Mouse (Mus musculus): ENCODE data around the gene Gsg1l.
A peak's percentile ranks its signal among the peaks of the same experiment; 100 is the strongest.

Gene Gsg1l

DNA sequence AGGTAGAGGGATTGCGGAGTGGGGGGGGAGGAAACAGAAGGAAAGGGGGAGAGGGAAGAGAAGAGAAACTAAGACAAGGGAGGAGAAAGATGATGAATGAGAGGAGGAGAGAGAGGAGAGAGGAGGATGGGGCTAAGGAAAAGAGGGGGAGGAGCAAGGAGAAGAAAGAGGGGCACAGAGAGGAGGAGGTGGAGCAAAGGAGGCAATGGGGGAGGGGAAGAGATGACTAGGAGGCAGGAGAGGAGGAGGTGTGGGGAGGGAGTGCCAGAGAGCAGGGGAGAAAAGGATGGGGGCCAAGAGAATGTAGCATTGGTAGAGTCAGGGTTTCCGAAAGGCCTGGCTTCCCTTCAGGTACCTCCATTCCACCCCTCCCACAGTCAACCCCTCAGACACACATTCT lies 147.9 kb downstream of the Gsg1l start:
- no peak for DNase-seq (ENCODE audit: low spot score)

DNA sequence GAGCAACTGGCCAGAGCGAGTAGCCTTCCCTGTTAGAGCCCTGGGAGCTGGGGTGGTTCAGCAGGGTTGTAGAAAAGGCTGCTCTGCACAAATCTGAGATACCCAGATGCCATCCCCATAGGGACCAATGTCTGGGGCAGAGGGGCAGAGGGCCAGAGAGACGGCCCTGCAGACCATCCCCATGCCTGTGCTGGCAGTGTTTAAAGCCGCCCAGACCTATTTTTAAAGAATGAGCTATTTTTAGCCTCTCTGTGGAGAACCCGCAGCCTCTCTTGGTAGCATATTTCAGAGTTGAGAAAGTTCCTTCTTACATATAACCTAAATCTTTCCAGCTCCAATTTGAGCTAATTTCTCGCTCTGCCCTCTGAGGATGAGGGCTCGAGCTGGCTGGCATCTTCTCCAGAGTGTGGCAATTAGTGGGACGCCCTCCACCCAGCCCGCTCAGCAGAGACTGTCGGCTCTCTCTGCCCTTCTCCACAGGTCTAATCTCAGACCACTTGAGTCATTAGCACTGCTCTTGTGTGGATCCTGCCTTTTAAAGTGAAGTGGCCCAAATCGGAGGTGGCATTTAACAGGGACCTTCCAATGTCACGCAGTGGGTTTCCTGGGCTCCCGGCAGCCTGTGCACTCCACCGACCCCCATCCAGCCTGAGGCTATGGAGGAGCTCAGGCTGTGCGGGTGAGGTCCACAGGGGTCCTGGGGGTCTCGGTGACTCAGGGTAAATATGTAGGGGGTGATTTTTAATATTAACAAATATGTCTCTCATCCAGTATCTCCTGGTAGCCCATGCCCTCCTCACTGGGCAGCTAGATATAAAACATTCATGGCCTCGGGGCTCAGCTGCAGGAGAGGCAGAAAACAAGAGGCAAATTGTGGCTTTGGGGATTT lies 148.6 kb downstream of the Gsg1l start:
- no peak for DNase-seq (ENCODE audit: low spot score)

DNA sequence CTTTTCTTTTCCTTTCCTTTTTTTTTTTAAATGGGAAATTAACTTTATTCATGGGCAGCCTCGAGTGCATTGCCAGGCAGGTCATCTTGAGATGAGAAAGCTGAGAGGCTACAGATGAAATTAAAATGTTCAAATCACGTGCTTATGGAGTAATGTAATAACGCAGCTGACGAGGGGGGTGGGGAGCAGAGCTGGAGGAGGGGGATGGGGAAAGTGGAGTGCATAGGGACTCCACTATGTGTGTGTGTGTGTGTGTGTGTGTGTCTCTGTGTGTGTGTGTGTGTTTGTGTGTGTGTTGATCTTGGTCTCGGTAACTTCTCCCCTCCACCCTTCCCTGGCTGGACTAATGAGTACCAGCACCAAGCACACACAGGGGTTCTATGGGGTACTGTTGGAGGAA lies 150.6 kb downstream of the Gsg1l start:
- no peak for DNase-seq (ENCODE audit: low spot score)

DNA sequence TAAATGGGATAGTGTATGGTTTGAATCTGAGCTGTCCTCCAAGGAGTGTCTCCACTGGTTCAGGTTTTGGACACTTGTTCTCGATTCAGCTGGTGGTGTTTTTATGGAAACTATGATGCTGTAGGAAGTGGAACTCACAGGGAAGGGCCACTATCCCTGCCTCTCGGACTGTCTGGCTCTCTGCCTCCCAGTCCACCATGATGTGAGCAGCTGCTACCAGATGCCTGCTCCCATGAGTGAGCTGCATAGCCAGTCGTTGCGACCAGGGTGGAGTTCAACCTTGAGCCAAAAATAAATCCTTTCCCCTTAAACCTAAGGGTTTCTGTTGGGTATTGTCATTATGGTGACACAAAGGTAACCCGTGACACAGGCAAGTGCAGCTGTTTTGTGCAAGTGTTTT lies 158.2 kb downstream of the Gsg1l start:
- DNase-seq (ENCODE audit: low spot score) = no peak

DNA sequence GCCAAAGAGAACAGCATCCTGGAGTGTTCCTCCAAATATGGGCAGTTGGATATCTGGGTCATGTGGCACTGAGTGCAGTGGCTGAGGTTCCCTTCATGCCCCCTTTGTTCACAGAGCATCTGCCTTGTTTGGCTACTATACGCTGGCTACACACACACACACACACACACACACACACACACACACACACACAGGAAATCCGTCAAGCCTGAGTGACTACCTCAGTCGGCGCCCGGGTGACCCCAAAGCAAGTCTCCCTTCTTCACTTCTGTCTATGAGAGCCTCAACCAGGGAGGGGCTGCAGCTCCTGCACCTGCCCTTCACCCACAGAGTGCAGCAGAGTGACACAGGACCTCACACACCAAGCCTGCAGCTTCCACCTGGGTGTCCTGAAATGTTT lies 161.4 kb downstream of the Gsg1l start:
- DNase-seq (ENCODE audit: low spot score) = no peak

DNA sequence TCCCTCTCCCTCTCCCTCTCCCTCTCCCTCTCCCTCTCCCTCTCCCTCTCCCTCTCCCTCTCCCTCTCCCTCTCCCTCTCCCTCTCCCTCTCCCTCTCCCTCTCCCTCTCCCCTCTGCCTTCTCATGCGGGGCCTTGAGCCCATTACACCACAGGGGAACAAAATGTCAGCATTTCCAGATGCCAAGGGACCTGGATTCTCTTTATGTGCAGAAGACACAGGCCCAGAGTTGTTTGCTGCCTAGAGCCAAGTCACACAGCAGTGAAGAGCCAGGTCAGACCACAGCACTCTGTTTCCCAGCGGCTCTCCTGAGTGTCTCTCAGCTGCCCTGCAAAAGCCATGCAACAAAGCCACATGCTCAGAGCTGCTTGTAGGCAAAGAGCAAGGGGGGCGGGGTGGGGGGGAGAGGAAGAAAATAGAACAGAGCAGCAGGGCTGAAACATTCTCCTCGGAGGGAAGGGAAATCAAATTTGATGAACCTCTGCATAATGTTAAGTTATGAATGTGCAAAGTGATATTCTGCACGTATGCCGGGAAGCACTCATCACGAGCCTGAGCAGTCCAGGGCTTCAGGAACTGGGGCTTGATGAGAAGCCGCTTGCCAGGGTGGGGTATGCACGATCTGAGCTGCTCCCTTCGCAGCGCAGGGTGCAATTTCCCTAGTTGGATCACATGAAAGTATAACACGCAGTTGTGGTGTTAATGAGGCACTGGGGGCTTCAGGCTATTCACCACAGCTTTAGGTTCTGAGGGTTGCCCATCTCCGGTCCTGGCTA lies 181.6 kb downstream of the Gsg1l start:
- no peak for DNase-seq (ENCODE audit: low spot score)

DNA sequence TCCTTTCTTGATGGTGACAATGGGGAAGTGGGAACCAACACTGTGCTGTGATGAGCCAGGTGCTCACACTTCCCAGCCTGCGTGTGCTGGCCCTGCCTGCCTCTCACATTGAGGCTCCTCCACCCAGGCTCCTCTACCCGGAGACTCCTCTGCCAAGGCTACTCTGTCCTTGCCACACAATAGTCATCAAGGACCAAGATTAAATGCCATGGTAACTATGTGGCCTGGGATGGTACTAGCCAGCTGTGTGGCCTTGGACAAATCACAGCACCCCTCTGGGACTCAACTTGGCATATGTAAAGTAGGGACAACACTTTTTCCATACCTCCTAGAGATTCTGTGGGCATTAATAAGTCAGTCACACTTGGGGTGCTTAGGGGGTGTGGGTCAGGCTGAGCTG lies 182.3 kb downstream of the Gsg1l start:
- DNase-seq (ENCODE audit: low spot score) = no peak

DNA sequence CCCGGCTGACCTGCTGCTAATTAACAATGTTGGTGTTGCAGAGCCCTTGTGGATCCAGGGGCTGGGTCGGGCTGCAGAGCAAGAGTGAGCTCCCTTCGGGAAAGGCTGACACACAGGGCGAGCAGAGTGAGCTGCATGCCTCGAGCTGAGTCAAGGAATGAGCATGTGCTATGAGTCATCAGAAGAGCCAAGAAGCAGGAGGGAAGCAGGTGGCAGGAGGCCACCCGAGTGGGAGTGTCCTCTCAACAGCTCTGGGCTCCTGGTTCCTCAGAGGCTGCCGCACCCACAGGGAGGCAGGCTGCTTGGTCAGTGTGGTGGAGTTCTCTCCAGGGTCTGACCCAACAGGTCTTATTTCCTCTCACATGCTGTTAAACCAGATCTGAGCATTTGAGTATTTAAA lies 183.2 kb downstream of the Gsg1l start:
- no peak for DNase-seq (ENCODE audit: low spot score)

DNA sequence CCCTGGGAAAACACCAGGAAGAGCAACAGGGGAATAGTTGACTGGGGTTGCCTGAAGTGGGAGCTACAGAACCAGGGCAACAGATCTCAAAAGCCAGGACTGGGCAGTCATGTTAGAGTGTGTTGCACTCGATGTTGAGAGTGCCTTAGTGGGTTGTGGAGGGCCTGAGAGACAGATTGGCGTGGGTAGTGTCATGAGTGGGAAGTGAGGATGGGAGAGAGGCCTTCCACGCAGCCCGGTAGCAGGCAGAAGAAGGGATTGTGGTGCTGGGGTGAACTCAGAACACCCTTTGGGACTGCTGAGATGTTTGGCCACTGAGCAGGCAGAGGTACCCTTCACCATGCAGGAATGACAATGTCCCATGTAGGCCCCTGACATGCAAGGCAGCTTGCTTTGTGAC lies 185.2 kb downstream of the Gsg1l start:
- DNase-seq (ENCODE audit: low spot score) = no peak

DNA sequence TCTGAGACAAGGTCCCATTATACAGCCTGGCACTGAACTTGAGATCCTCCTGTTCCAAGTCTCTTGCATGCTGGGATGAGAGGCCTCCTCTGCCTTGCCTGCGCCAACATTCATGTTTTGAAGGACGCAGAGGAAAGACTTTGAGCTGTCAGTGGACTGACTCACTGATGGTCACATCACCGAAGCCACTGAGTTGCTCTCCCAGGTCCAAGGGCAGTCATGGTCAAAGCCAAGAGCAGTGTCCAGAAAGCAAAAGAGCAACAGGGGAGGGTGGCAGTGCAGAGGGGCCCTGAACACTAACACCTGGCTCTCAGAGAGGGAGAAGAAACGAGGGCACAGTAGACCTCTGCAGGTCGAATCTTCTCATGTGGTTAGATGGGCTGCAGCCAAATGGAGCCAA lies 188.6 kb downstream of the Gsg1l start:
- DNase-seq (ENCODE audit: low spot score) = no peak

DNA sequence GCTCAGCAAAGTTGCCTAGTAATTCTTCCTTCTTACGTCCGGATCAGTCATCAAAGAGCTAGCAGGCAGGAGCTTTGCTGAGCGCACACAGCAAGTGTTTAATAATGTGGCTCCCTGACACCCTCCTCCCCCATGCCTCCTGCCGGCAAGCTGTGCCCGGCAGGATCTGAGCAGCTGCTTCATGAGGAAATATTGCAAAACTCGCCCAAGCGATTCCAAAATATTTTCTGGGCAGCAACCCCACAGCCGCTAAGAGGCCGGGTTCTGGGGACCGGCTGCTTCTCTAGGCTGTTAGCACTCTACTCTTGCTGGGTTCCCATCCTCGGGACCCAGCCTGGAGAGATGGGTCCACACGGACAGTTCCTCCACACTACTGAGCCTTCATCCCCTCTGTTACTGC lies 193.8 kb downstream of the Gsg1l start:
- peak; percentile 21 for DNase-seq (ENCODE audit: low spot score)

DNA sequence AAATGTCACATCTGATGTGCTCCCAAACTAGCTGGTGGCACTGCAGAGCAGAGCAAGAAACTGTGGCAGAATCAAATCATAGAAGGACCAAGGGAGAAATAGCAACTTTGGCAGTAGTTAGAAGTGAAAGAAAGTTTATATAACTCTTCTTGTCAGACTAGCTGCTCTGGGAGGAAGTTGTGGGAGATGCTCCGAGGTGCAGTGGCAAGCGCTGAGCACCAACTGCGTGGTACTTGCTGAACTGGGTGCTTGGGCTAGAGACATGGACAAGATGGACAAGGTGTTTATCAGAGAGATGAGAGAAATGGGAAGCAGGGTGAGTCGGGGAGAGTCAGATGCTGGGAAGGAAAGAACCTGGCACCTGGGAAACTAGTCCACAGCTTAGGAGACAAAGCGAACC lies 194.4 kb downstream of the Gsg1l start:
- no peak for DNase-seq (ENCODE audit: low spot score)

DNA sequence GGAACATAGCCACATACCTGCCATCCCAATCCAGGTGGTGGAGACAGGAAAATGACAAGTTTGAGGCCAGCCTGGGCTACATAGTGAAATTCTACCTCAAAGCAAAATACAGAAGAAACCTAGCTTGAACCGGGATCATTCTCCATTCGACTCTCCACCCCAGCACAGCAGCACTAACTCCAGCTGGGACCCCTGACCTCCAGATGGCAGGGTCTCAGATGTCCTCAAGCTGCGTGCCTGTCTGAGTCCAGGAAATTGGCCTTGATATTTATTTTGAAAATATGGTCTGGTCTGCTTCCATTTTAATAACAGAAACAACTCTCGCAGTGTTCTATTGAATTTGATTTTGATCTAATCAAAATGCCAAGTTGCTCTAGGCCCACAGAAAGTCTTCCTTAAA lies 195.1 kb downstream of the Gsg1l start:
- no peak for DNase-seq (ENCODE audit: low spot score)

DNA sequence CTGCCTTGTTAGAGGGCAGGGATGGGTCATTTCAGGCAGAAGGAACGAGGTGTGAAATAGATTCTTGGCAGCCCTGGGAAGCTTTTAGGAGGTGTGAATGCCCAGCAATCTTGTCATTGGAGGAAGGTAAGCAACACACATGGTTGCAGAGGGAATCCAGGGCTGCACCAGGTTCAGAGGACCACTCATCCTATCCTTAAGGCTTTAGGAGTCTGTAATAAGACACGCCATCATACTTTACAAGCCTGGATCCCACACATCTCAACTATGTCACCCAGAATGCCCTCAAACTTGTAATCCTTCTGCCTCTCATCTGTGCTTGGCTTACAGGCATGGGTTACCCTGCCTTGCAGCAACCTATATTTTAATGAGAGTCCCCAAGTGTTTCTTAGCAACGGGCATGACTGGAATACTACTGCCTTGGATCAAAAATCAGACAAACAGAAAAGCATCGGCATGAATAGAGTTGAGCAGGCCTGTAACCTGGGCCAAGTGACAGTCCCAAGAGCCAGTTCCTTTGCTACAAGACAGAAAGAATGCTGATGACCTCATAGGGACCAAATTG lies 196.0 kb downstream of the Gsg1l start:
- DNase-seq (ENCODE audit: low spot score) = no peak

DNA sequence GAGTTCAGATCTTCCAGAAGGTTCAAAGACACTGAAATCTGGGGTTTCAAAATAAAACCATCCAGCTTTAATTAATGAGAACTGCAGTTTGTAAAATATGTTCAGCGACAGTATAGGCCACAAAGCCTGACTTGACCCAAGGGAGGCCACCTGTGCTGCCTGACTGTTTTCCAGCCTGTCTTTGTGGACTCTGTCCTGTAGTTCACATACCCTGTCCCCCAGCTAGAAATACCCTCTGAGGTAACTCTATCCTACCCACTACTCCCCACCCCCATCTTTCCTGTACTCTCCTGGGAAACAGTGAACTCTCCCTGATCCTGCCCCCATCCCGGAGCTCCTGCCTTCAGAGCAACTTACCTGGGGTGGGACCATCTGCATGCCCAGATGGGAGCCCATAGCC lies 199.0 kb downstream of the Gsg1l start:
- DNase-seq (ENCODE audit: low spot score) = no peak

DNA sequence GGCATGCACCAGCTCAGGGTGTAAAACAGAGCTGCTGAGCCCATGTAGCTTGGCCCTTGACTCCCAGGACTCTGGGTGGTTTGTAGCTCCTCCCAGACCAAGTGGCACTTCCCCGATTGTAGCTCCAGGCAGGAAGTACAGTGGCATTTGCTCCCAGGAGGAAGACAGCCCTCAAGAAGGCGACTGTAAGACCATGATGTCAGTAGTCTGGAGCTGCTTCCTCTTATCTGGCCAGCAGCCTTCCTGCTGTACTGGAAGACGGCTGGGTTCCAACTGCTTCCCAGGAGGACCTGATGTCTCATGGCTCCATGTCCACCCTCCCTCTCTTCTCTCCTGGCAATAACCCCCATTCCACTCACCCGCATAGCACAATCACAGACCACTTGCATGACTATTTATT lies 204.2 kb downstream of the Gsg1l start:
- no peak for DNase-seq (ENCODE audit: low spot score)

DNA sequence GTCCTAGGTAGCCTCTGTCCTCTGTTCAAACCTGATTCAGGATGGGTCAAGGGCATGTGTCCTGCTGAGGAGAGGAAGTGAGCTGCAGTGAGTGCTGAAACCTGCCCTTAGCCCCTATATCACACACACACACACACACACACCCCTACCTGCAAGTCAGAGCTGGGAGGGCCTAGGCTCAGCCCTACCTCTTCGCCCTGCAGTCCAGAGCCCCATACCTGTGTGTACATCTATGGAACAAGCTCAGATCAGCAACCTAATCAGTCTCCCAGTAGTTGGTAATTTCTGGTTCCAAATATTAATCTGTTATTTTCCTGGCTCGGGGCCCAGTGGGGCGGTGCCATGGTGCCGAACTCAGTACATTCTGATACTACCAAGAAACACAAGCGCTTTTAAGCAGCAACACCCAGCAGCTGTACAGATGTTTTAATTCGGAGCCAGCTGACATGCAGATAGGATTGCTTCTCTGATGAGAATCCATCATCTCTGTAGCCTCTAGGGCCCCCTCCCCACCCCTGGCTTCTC lies 208.2 kb downstream of the Gsg1l start:
- DNase-seq (ENCODE audit: low spot score) = no peak

DNA sequence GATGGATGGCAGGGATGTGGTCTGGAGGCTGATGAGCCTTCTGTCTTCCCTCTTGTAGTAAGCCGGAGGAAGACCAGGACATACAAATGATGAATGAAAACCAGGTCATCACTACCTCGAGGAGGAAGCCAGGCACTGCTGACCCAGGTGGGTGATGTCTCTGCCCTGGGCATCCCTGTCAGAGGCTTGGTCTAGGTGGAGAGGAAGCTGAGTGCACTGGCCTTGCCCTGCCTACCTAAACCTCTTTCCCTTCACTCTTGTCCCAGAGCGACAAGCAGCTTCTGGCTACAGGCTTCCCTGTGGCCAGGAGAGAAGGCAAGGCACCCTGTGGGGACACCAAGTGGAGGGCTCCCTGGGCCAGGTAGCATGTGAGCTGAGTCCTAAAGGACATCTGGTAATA lies 209.3 kb downstream of the Gsg1l start:
- no peak for DNase-seq (ENCODE audit: low spot score)

DNA sequence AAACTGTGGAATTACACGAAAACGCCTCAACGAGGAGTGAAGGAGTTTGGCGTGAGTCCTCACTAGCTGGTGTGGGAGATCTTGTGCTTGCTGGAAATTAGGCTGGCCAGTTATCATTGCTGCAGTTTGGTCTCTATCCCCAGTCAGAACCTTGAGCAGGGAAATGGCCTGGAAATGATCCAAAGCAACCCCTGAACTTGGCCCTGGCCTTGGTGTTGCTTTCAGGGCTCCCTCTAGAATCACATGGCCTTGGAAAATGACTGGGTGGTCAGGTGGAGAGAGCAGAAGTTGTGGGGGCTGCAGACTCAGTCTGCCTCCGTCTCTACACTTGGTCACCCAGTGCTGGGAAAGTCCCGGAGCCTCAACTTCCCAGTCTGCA lies 210.0 kb downstream of the Gsg1l start:
- DNase-seq (ENCODE audit: low spot score) = no peak

DNA sequence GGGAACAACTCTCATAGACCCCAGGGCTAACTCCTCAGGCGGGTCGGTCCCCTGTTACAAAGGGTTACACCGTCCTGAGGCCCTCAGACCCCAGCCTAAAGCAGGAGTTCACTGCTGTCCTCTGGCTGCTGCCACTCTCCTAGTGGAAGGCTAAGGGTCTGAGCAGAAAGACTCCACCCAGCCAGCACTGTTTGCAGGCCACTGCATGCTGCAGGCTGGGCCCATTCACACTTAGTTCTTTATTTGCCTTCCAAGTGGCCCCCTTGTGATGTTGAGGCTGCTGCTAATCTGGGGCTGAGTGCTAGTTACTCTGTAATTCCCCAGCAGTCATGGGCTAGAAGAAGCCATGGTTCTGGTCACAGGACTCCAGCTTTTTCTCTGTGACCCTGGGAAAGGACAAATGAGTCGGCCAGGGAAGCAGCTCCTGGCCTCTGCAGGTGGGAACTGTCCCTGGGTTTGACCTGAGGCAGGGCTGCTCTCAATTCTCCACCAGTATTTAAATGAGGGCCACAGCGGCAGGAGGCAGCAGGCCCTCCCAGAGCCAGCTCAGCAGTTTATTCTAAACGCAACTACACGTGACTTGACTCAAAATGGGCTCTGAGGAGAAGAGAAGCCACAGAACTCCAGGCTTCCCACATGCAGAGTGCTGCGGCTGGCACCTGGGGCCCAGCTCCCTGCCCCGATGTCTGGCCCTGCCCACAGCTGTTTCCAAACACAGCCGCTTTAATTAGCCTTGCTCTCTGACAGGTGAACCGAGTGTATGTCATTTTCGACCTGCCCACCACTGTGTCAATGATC lies 210.6 kb downstream of the Gsg1l start:
- DNase-seq (ENCODE audit: low spot score) = no peak

DNA sequence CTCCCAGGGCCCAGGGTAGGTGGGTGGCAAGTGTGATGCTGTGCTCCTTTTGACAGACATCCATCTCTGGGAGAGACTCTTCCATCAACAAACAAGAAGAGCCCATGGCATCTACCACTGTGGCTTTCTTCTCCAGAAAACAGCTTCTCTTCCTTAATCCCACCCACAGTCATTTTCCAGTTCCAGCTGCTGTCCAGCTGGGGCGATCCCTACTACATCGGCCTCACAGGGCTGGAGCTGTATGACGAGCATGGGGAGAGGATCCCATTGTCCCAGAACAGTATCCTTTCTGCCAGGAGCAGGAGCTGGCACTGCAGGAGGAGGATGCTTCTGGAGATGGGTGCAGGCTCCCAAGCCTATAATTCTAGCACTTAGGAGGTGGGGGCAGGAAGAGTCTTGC lies 213.6 kb downstream of the Gsg1l start:
- no peak for DNase-seq (ENCODE audit: low spot score)

DNA sequence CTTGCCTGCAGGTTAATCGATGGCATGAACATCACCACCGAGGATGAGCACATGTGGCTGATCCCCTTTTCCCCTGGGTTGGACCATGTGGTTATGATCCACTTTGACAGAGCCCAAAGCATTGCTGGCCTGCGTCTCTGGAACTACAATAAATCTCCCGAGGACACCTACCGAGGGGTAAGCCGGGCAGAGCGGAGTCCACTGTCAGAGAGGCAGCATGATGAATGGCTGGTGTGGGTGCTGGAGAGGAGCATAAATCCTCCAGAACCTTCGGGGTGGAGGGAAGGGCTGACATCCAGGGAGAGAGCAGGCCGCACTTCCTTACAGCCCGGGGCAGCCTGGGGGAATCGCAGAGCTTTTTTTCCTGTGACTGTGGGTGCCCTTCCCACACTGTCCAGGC lies 217.0 kb downstream of the Gsg1l start:
- DNase-seq (ENCODE audit: low spot score) = no peak
